Mouse (Mus musculus): ENCODE results near the gene Oser1. TPM values are rescaled to one million over a fixed set of nuclear protein-coding genes. Genes with fewer than 3 reads are reported as not detected.

The Oser1 gene
- total and polyA plus RNA-seq, 3 experiments = 9.7 to 21.2 (median 19.6) TPM

DNA sequence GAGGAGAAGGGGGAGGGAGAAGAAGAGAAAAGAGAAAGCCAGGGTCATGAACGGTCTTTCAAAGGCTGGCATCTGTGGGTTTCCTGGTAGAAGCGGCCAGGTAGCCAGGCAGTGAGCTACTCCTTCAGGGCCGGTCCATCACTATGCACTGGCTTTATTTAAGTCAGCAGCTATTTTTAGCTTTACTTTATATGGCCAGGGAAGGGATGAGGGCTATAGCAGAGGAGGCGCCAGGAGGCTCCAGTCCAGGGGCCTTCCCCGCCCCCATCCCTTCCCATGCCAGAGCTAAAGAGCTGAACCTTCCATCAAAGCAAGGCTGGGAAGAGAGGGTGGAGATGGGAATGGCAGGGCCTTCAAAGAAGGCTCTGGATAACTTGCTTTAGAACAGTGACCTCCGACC, 32.1 kb downstream of the Oser1 start:
- TF ChIP-seq CTCF (IDR thresholded peaks at IDR 0.05) (no peak), EP300 (IDR thresholded peaks at IDR 0.05; ENCODE audit: insufficient read depth, low read depth, low read length) (0 out of 2 replicates have a peak, but pooled peaks have one; percentile 38), POLR2A (IDR thresholded peaks at IDR 0.05; ENCODE audit: insufficient read depth, low read depth, low read length) (peak; percentile 53)
- H3K27me3 ChIP-seq (ENCODE audit: control insufficient read depth, insufficient read depth, low read length) = no peaks in the 10 kb centered on the region
- peaks cover 9% of the 10 kb centered on the region for H3K4me1 ChIP-seq (ENCODE audit: control insufficient read depth, insufficient read depth, low read length)
- 0 out of 2 replicates have a peak, but pooled peaks cover 1% of the 10 kb centered on the region for H3K79me2 ChIP-seq (replicated peaks; ENCODE audit: control insufficient read depth, insufficient read depth, low read length)
- peak overlapping the region; percentile 97 for H3K27ac ChIP-seq
- peak; percentile 73 to 82 for DNase-seq
- peaks cover 13% of the 10 kb centered on the region for H3K36me3 ChIP-seq (ENCODE audit: control insufficient read depth, insufficient read depth, low read length)
- intact Hi-C loops (cut with DNase I) = loop anchor here (2.0 kb wide), 1 partner anchor 28 kb away; no protein-coding TSS in a partner anchor
- no peak overlapping the region; the same call in 1 of the 2 replicates for H3K4me3 ChIP-seq
- 25% methylated on average over 6 of the region's 6 CpGs for WGBS
- H3K9ac ChIP-seq (ENCODE audit: low read depth, low read length) = peak overlapping the region; percentile 63

DNA sequence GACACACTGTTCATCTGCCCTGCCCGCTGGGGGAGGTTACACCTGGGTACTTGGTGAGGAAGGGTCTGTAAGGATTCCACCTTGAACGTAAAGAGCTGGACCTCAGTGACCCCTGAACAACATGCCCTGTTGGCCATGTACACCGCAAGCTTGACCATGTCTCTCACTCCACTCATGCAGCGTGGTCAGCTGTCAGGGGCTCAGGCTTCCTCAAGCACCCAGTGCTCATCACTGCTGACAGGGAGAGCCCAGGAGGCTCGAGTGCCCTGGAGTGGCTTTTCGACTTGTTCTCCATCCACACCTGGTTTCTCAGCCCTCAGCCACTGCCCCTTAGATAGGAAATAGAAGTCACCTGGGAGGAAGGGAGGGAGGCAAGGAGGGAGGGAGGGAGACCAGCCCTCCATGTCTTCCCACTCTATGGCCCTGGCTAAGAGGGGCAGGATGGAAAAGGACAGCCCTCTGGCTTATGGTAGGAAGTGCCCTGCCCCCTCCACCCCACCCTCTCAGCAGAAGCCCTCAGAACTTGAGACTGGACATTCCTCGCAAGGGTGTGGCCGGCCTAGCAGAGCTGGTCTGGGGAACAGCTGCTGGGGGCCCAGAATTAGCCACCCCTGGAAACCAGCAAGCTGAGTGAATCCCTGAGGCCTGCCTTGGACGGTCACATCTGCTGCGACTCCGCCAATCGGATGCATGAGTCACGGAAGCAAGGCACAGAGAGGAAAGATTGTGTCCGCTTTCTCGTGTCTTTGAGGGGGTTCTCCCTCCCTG, 37.9 kb downstream of the Oser1 start:
- intact Hi-C loops (cut with DNase I) = no loop called here
- 29% methylated on average over 15 of the region's 15 CpGs for WGBS
- Histone ChIP-seq H3K27ac (peak overlapping the region; percentile 53), H3K4me3 (no peak overlapping the region), H3K79me2 (replicated peaks; ENCODE audit: control insufficient read depth, insufficient read depth, low read length) (0 out of 2 replicates have a peak, but pooled peaks cover 1% of the 10 kb centered on the region), H3K36me3 (ENCODE audit: control insufficient read depth, insufficient read depth, low read length) (peaks cover 9% of the 10 kb centered on the region), H3K27me3 (ENCODE audit: control insufficient read depth, insufficient read depth, low read length) (no peaks in the 10 kb centered on the region), H3K9ac (ENCODE audit: low read depth, low read length) (peak overlapping the region; percentile 3; the same call in 1 of the 2 replicates), H3K4me1 (ENCODE audit: control insufficient read depth, insufficient read depth, low read length) (peaks cover 24% of the 10 kb centered on the region)
- TF ChIP-seq POLR2A (IDR thresholded peaks at IDR 0.05; ENCODE audit: insufficient read depth, low read depth, low read length) = no peak
- no peak for TF ChIP-seq CTCF (IDR thresholded peaks at IDR 0.05)
- TF ChIP-seq EP300 (IDR thresholded peaks at IDR 0.05; ENCODE audit: insufficient read depth, low read depth, low read length) = 0 out of 2 replicates have a peak, but pooled peaks have one; percentile 9
- DNase-seq = peak; percentile 51 to 65

DNA sequence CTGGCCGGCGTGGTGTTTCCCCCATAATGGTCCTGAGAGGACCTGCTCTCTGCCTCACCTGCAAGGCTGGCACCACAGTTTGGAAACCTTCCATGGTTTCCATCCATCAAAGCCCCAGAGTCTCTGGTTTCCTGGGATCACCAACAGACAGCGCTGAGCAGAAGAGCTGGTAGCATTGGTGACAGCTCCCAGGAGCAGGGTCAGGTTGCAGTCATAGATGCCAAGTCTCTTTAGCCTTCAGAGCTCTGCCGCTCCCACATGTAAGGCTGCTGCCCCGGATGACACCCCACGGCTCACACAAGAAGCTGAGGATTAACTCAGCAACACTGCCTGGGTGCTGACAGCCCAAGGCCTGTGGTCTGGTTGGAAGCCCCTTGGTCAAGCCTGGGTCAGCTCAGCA, 39.4 kb downstream of the Oser1 start:
- intact Hi-C loops (cut with DNase I) = no loop called here
- H3K4me3 ChIP-seq = no peak overlapping the region
- H3K27me3 ChIP-seq (ENCODE audit: control insufficient read depth, insufficient read depth, low read length) = no peaks in the 10 kb centered on the region
- peak overlapping the region; percentile 51 for H3K27ac ChIP-seq
- peaks cover 8% of the 10 kb centered on the region for H3K36me3 ChIP-seq (ENCODE audit: control insufficient read depth, insufficient read depth, low read length)
- TF ChIP-seq EP300 (IDR thresholded peaks at IDR 0.05; ENCODE audit: insufficient read depth, low read depth, low read length) (no peak), CTCF (IDR thresholded peaks at IDR 0.05) (no peak), POLR2A (IDR thresholded peaks at IDR 0.05; ENCODE audit: insufficient read depth, low read depth, low read length) (no peak)
- H3K4me1 ChIP-seq (ENCODE audit: control insufficient read depth, insufficient read depth, low read length) = peaks cover 21% of the 10 kb centered on the region
- peak in 1 of 2 experiments; percentile 38 for DNase-seq
- WGBS = 62% methylated on average over 6 of the region's 6 CpGs
- 0 out of 2 replicates have a peak overlapping the region, but pooled peaks have one; percentile 27 for H3K9ac ChIP-seq (ENCODE audit: low read depth, low read length)
- H3K79me2 ChIP-seq (replicated peaks; ENCODE audit: control insufficient read depth, insufficient read depth, low read length) = no peaks in the 10 kb centered on the region

DNA sequence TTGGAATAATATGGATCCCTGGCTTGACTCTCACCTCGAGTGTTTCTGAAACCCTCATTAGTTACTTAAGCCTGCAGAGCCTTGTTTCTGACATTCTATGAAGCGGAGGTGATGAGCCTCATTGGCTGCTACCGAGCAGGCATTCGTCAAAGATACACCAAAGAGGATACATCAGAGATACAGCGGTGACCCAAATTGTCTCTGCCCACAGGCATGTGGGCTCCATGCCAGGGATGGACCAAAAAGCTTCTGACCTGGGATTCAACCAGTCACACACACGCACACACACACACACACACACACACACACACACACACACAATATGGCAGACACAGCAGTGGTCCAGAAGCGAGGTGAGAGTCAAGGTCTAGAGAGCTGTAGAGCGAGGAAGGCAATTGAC, 43.3 kb downstream of the Oser1 start:
- no peak for DNase-seq
- Histone ChIP-seq H3K9ac (ENCODE audit: low read depth, low read length) (no peak overlapping the region), H3K36me3 (ENCODE audit: control insufficient read depth, insufficient read depth, low read length) (no peaks in the 10 kb centered on the region; the same call in 1 of the 2 replicates), H3K4me1 (ENCODE audit: control insufficient read depth, insufficient read depth, low read length) (peaks cover 19% of the 10 kb centered on the region), H3K79me2 (replicated peaks; ENCODE audit: control insufficient read depth, insufficient read depth, low read length) (no peaks in the 10 kb centered on the region), H3K4me3 (no peak overlapping the region), H3K27ac (peak overlapping the region; percentile 31; the same call in 1 of the 2 replicates), H3K27me3 (ENCODE audit: control insufficient read depth, insufficient read depth, low read length) (no peaks in the 10 kb centered on the region)
- WGBS = 69% methylated on average over 8 of the region's 8 CpGs
- TF ChIP-seq POLR2A (IDR thresholded peaks at IDR 0.05; ENCODE audit: insufficient read depth, low read depth, low read length) = no peak
- no peak for TF ChIP-seq CTCF (IDR thresholded peaks at IDR 0.05)
- TF ChIP-seq EP300 (IDR thresholded peaks at IDR 0.05; ENCODE audit: insufficient read depth, low read depth, low read length) = no peak
- intact Hi-C loops (cut with DNase I) = no loop called here

DNA sequence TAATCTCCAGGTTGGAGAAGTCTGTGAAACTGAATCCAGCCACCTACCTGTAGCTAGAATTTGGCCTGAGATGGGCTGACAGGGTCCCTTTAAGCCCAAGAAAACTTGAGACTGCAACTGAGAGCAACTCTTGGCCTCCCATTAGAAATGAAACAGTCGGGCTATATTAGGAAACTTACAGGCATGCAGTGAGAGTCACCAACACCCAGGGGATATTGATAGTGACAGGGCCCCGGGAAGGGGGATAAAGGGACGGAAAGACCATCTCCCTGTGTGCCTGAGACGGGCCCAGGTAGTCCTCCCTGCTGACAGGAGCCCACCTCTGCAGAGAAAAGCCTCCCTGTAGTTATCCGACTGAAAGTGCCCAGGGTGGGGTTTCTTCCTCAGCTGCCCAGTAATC, 45.1 kb downstream of the Oser1 start:
- DNase-seq = peak in 1 of 2 experiments; percentile 49
- peak overlapping the region; percentile 88 for H3K27ac ChIP-seq
- H3K4me3 ChIP-seq = no peak overlapping the region
- H3K36me3 ChIP-seq (ENCODE audit: control insufficient read depth, insufficient read depth, low read length) = peaks cover under 1% of the 10 kb centered on the region
- TF ChIP-seq POLR2A (IDR thresholded peaks at IDR 0.05; ENCODE audit: insufficient read depth, low read depth, low read length) (no peak), CTCF (IDR thresholded peaks at IDR 0.05) (no peak), EP300 (IDR thresholded peaks at IDR 0.05; ENCODE audit: insufficient read depth, low read depth, low read length) (no peak)
- no peaks in the 10 kb centered on the region for H3K27me3 ChIP-seq (ENCODE audit: control insufficient read depth, insufficient read depth, low read length)
- WGBS = 32% methylated on average over 5 of the region's 5 CpGs
- H3K4me1 ChIP-seq (ENCODE audit: control insufficient read depth, insufficient read depth, low read length) = peaks cover 14% of the 10 kb centered on the region
- no peaks in the 10 kb centered on the region for H3K79me2 ChIP-seq (replicated peaks; ENCODE audit: control insufficient read depth, insufficient read depth, low read length)
- H3K9ac ChIP-seq (ENCODE audit: low read depth, low read length) = peak overlapping the region; percentile 35; the same call in 1 of the 2 replicates
- intact Hi-C loops (cut with DNase I) = no loop called here

DNA sequence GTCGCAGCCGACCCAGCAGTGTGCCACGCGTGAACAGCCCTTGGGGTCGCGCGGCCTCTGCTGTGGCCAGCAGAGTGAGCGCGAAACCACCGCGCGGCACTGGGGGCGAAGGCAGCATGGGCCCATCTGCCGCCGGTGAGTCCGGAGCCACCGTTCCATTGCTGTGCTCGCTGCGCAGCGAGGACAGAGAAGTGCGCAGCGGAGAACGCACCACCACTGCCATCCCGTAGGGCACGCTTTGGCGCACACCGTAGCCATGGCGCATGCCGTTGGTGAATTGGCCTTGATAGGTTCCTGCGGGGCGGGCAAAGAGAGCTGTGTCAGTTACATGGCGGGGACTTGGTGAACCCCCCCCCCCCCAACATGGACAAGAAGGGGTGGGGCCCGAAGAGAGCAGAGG, 48.4 kb downstream of the Oser1 start:
- peak overlapping the region; percentile 26 for H3K9ac ChIP-seq (ENCODE audit: low read depth, low read length)
- H3K27me3 ChIP-seq (ENCODE audit: control insufficient read depth, insufficient read depth, low read length) = no peaks in the 10 kb centered on the region
- no peaks in the 10 kb centered on the region for H3K79me2 ChIP-seq (replicated peaks; ENCODE audit: control insufficient read depth, insufficient read depth, low read length)
- no peak for DNase-seq
- 45% methylated on average over 33 of the region's 33 CpGs for WGBS
- peaks cover 2% of the 10 kb centered on the region; the same call in 1 of the 2 replicates for H3K36me3 ChIP-seq (ENCODE audit: control insufficient read depth, insufficient read depth, low read length)
- TF ChIP-seq POLR2A (IDR thresholded peaks at IDR 0.05; ENCODE audit: insufficient read depth, low read depth, low read length) (no peak), CTCF (IDR thresholded peaks at IDR 0.05) (0 out of 2 replicates have a peak, but pooled peaks have one; percentile 2)
- no peak overlapping the region for H3K4me3 ChIP-seq
- peaks cover 8% of the 10 kb centered on the region for H3K4me1 ChIP-seq (ENCODE audit: control insufficient read depth, insufficient read depth, low read length)
- peak overlapping the region; percentile 13; the same call in 1 of the 2 replicates for H3K27ac ChIP-seq
- intact Hi-C loops (cut with DNase I) = no loop called here

All from heart, adult 2 months (tissue).